Mouse (Mus musculus): Measurements from ENCODE around the gene Rbfox3. TPM values are rescaled to one million over a fixed set of nuclear protein-coding genes. Genes with fewer than 3 reads are reported as not detected.

The Rbfox3 gene
- 100 to 1,000 TPM; 276 to 303 TPM for total RNA-seq (2021)
- long read RNA-seq, experiment 1, transcript Rbfox3-206 (15 exons, 2,150 nt), result minor isoform, 7 of 282 reads
- long read RNA-seq, experiment 1, transcript Rbfox3-204 (15 exons, 1,542 nt), result major isoform, 109 of 282 reads
- long read RNA-seq, experiment 1, partial matches to known transcripts, result 32 of 282 reads
- long read RNA-seq, experiment 1, other reads (novel, unspliced or antisense), result 128 of 282 reads
- long read RNA-seq, experiment 2, transcript Rbfox3-204 (15 exons, 1,542 nt), result major isoform, 172 of 454 reads
- long read RNA-seq, experiment 2, partial matches to known transcripts, result 58 of 454 reads
- long read RNA-seq, experiment 2, other reads (novel, unspliced or antisense), result 218 of 454 reads

- Histone ChIP-seq H3K27ac (peak within 1 kb of the TSS; percentile 76; the same call in 1 of the 2 replicates), H3K4me3 (no peak within 1 kb of the TSS)
- TF ChIP-seq CTCF (conservative IDR thresholded peaks at IDR 0.05), result peak; percentile 67
- no peak for DNase-seq (ENCODE audit: low spot score in 2 of 2)
Observed at GRCm38 (mm10) chr11:118911307-118912070, at the start of gene Rbfox3. TSS of gene Rbfox3 (minus strand) at chr11:118911597.

- H3K27ac ChIP-seq, result peak overlapping the region; percentile 79
Observed at GRCm38 (mm10) chr11:118960649-118961048, 49.3 kb upstream of the Rbfox3 start.

GRCm38 (mm10) chr11:118957070-118957471, 45.7 kb upstream of the Rbfox3 start:
- Histone ChIP-seq H3K4me3 (no peak overlapping the region), H3K27ac (peak overlapping the region; percentile 33; the same call in 1 of the 2 replicates)
- TF ChIP-seq CTCF (conservative IDR thresholded peaks at IDR 0.05), result no peak
- DNase-seq (ENCODE audit: low spot score in 2 of 2), result peak; percentile 65 to 69

More at GRCm38 (mm10) chr11:118960649-118961048, 49.3 kb upstream of the Rbfox3 start:
- DNase-seq (ENCODE audit: low spot score in 2 of 2), result peak; percentile 42 to 52
- TF ChIP-seq CTCF (conservative IDR thresholded peaks at IDR 0.05), result no peak
- no peak overlapping the region for H3K4me3 ChIP-seq

GRCm38 (mm10) chr11:118955016-118955415, 43.6 kb upstream of the Rbfox3 start:
- H3K27ac ChIP-seq, result no peak overlapping the region
- no peak for DNase-seq (ENCODE audit: low spot score in 2 of 2)
- TF ChIP-seq CTCF (conservative IDR thresholded peaks at IDR 0.05), result no peak
- no peak overlapping the region for H3K4me3 ChIP-seq

- H3K4me3 ChIP-seq, result no peak overlapping the region
- no peak for DNase-seq (ENCODE audit: low spot score in 2 of 2)
- no peak for TF ChIP-seq CTCF (conservative IDR thresholded peaks at IDR 0.05)
- H3K27ac ChIP-seq, result no peak overlapping the region
Observed at GRCm38 (mm10) chr11:118945868-118946267, 34.5 kb upstream of the Rbfox3 start.

GRCm38 (mm10) chr11:118941268-118941667, 29.9 kb upstream of the Rbfox3 start:
- Histone ChIP-seq H3K4me3 (no peak overlapping the region), H3K27ac (peak overlapping the region; percentile 82)
- TF ChIP-seq CTCF (conservative IDR thresholded peaks at IDR 0.05), result no peak
- no peak for DNase-seq (ENCODE audit: low spot score in 2 of 2)

GRCm38 (mm10) chr11:118940539-118940938, 29.1 kb upstream of the Rbfox3 start:
- Histone ChIP-seq H3K4me3 (peak overlapping the region; percentile 2; the same call in 1 of the 2 replicates), H3K27ac (peak overlapping the region; percentile 82)
- DNase-seq (ENCODE audit: low spot score in 2 of 2), result peak; percentile 78 to 79
- TF ChIP-seq CTCF (conservative IDR thresholded peaks at IDR 0.05), result no peak

- DNase-seq (ENCODE audit: low spot score in 2 of 2), result no peak
- TF ChIP-seq CTCF (conservative IDR thresholded peaks at IDR 0.05), result no peak
- peak overlapping the region; percentile 82; the same call in 1 of the 2 replicates for H3K27ac ChIP-seq
- H3K4me3 ChIP-seq, result no peak overlapping the region
Observed at GRCm38 (mm10) chr11:118939731-118940130, 28.3 kb upstream of the Rbfox3 start.

GRCm38 (mm10) chr11:118934925-118935324, 23.5 kb upstream of the Rbfox3 start:
- no peak overlapping the region for H3K4me3 ChIP-seq
- DNase-seq (ENCODE audit: low spot score in 2 of 2), result no peak
- no peak for TF ChIP-seq CTCF (conservative IDR thresholded peaks at IDR 0.05)
- H3K27ac ChIP-seq, result no peak overlapping the region

GRCm38 (mm10) chr11:118927081-118927480, 15.7 kb upstream of the Rbfox3 start:
- no peak for TF ChIP-seq CTCF (conservative IDR thresholded peaks at IDR 0.05)
- Histone ChIP-seq H3K4me3 (no peak overlapping the region), H3K27ac (no peak overlapping the region)
- no peak for DNase-seq (ENCODE audit: low spot score in 2 of 2)

GRCm38 (mm10) chr11:118921852-118922251, 10.5 kb upstream of the Rbfox3 start:
- no peak for TF ChIP-seq CTCF (conservative IDR thresholded peaks at IDR 0.05)
- no peak overlapping the region for H3K27ac ChIP-seq
- DNase-seq (ENCODE audit: low spot score in 2 of 2), result no peak
- H3K4me3 ChIP-seq, result no peak overlapping the region

GRCm38 (mm10) chr11:118916423-118917030, 5.1 kb upstream of the Rbfox3 start:
- Histone ChIP-seq H3K4me3 (no peak overlapping the region), H3K27ac (peak overlapping the region; percentile 92)
- no peak for TF ChIP-seq CTCF (conservative IDR thresholded peaks at IDR 0.05)
- peak in 1 of 2 experiments; percentile 51 for DNase-seq (ENCODE audit: low spot score in 2 of 2)

- Histone ChIP-seq H3K4me3 (no peak overlapping the region), H3K27ac (peak overlapping the region; percentile 92)
- no peak for TF ChIP-seq CTCF (conservative IDR thresholded peaks at IDR 0.05)
- no peak for DNase-seq (ENCODE audit: low spot score in 2 of 2)
Observed at GRCm38 (mm10) chr11:118915888-118916287, 4.5 kb upstream of the Rbfox3 start.

Measured in layer of hippocampus, adult 2 months (tissue).